Comparison of ENCODE assay signal across 12 mouse cellular contexts in the genomic region with DNA sequence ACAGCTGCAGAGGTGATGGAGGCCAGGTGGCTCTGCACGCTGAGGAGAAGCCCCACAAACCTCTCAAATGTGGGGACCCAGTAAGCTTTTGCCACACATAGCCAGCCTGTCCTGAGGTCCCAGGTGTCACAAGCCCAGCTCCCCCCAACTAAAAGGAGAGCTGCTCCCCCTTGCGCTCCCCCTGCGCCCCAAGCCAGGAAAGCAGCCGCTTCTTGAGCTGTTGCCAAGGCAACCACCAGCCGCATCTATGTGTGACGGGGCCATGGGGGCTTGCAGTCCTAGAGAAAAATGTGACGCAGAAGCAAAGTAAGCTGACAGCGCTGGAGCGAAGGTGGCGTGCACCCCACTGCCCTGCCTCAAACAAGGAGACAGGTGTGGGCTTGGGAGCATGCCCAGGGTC. TPM values are rescaled to one million over a fixed set of nuclear protein-coding genes. Genes with fewer than 3 reads are reported as not detected.
A peak's percentile ranks its signal among the peaks of the same experiment; 100 is the strongest.
DNase-seq lines count a peak whose midpoint lies in the region; ATAC-seq and TF ChIP-seq lines count a peak whose summit lies in the region.
"Had no signal": no experiment of that assay in that cellular context is flagged by ENCODE, and none has a peak within 500 bp of the region (broad histone marks: within the 10 kb centered on the region; RNA-seq: fewer than 3 reads in every experiment).

No protein-coding gene starts in this region.

- H3K36me3 ChIP-seq in forebrain, embryonic 13.5 days (ENCODE audit: poor library complexity, severe bottlenecking): peaks cover 2% of the 10 kb centered on the region; the same call in 1 of the 2 replicates
- H3K36me3 ChIP-seq in midbrain, embryonic 11.5 days (ENCODE audit: control insufficient read depth, insufficient read depth, low read length): no peaks in the 10 kb centered on the region

- H3K4me2 ChIP-seq in forebrain, embryonic 13.5 days: peak overlapping the region; percentile 36
- H3K4me2 ChIP-seq in midbrain, embryonic 11.5 days: peak overlapping the region; percentile 15

- H3K27me3 ChIP-seq in forebrain, embryonic 13.5 days: peaks cover 42% of the 10 kb centered on the region
- H3K27me3 ChIP-seq in midbrain, embryonic 11.5 days (ENCODE audit: control insufficient read depth, insufficient read depth, low read length): peaks cover 13% of the 10 kb centered on the region

- H3K4me1 ChIP-seq in forebrain, embryonic 13.5 days: peaks cover 42% of the 10 kb centered on the region
- peaks cover 38% of the 10 kb centered on the region for H3K4me1 ChIP-seq in midbrain, embryonic 11.5 days (ENCODE audit: control insufficient read depth, insufficient read depth, low read length)

- H3K4me3 ChIP-seq in forebrain, embryonic 13.5 days: no peak overlapping the region
- no peak overlapping the region for H3K4me3 ChIP-seq in midbrain, embryonic 11.5 days (ENCODE audit: low read depth, low read length)
- H3K4me3 ChIP-seq: erythroblast, embryonic 14.5 days; heart, adult 2 months had no signal

- TF ChIP-seq CTCF in brain, embryonic 14.5 days (IDR thresholded peaks at IDR 0.05; ENCODE audit: borderline replicate concordance, extremely low read depth, insufficient read depth, insufficient read length): no peak

- TF ChIP-seq POLR2A in brain, embryonic 14.5 days (IDR thresholded peaks at IDR 0.05; ENCODE audit: borderline replicate concordance, extremely low read depth, insufficient read depth, insufficient read length, poor library complexity, severe bottlenecking): no peak

- 0 out of 2 replicates have a peak overlapping the region, but pooled peaks have one; percentile 31 for H3K9ac ChIP-seq in forebrain, embryonic 13.5 days
- peak overlapping the region; percentile 22; the same call in 1 of the 2 replicates for H3K9ac ChIP-seq in midbrain, embryonic 11.5 days (ENCODE audit: low read length)

- DNase-seq in brain, embryonic 14.5 days (ENCODE audit: low read depth): peak; percentile 72
- DNase-seq in midbrain, embryonic 11.5 days (ENCODE audit: low spot score, missing footprints): no peak
- peak; percentile 60 for DNase-seq in right cerebral cortex, postnatal 14 days
- DNase-seq in left cerebral cortex, adult 11 months (ENCODE audit: low spot score): no peak
- no peak for DNase-seq in urinary bladder, postnatal 14 days (ENCODE audit: low spot score)
- DNase-seq in lung, postnatal 14 days: no peak
- DNase-seq: cerebellum, adult 2 months; heart, adult 2 months; kidney, adult 11 months had no signal

- 0 out of 2 replicates have a peak, but pooled peaks have one; percentile 7 for ATAC-seq in forebrain, embryonic 13.5 days
- peak; percentile 5; the same call in 1 of the 2 replicates for ATAC-seq in midbrain, embryonic 11.5 days (ENCODE audit: low FRiP score)
- ATAC-seq: lung, postnatal 0 days had no signal

- no peaks in the 10 kb centered on the region for H3K9me3 ChIP-seq in forebrain, embryonic 13.5 days (replicated peaks)
- no peaks in the 10 kb centered on the region for H3K9me3 ChIP-seq in midbrain, embryonic 11.5 days (ENCODE audit: control insufficient read depth, low read length)

- H3K27ac ChIP-seq in forebrain, embryonic 13.5 days: peak overlapping the region; percentile 46
- H3K27ac ChIP-seq in midbrain, embryonic 11.5 days (ENCODE audit: low read depth, low read length): no peak overlapping the region
- H3K27ac ChIP-seq: heart, adult 2 months had no signal

- WGBS in forebrain, embryonic 13.5 days: 15% methylated on average over 10 of the region's 10 CpGs
- WGBS in midbrain, embryonic 11.5 days: 11% methylated on average over 10 of the region's 10 CpGs

RNA-seq across cellular contexts. Expression of a gene that starts 2.4 kb away (rescaled TPM):
- polyA plus RNA-seq in brain, embryonic 14.5 days (2012; rRNA removed): 15.6 and 16.6 TPM in 2 replicates
- 3.6 and 5.2 TPM in 2 replicates for polyA plus RNA-seq in forebrain, embryonic 13.5 days (2015; fragmentation: Nextera tagmentation; extraction: Ambion mirVana)
- polyA plus RNA-seq in midbrain, embryonic 11.5 days (2014; fragmentation: Nextera tagmentation; extraction: Ambion mirVana): 1.3 and 1.4 TPM in 2 replicates
- polyA plus RNA-seq: erythroblast, embryonic 14.5 days had no signal

RNA-seq across cellular contexts. Expression of a gene that starts 13.8 kb away (rescaled TPM):
- 40.8 and 54.0 TPM in 2 replicates for polyA plus RNA-seq in brain, embryonic 14.5 days (2012; rRNA removed)
- 63.3 and 64.3 TPM in 2 replicates for polyA plus RNA-seq in forebrain, embryonic 13.5 days (2015; fragmentation: Nextera tagmentation; extraction: Ambion mirVana)
- 62.5 and 64.3 TPM in 2 replicates for polyA plus RNA-seq in midbrain, embryonic 11.5 days (2014; fragmentation: Nextera tagmentation; extraction: Ambion mirVana)

RNA-seq across cellular contexts. Expression of a gene that starts 13.8 kb away (rescaled TPM):
- polyA plus RNA-seq in brain, embryonic 14.5 days (2012; rRNA removed): 75.1 and 108 TPM in 2 replicates
- 71.9 and 74.8 TPM in 2 replicates for polyA plus RNA-seq in forebrain, embryonic 13.5 days (2015; fragmentation: Nextera tagmentation; extraction: Ambion mirVana)
- polyA plus RNA-seq in midbrain, embryonic 11.5 days (2014; fragmentation: Nextera tagmentation; extraction: Ambion mirVana): 59.5 and 63.2 TPM in 2 replicates

RNA-seq across cellular contexts. Expression of a gene that starts 20.7 kb away (rescaled TPM):
- 481 and 573 TPM in 2 replicates for polyA plus RNA-seq in brain, embryonic 14.5 days (2012; rRNA removed)
- 755 and 766 TPM in 2 replicates for polyA plus RNA-seq in forebrain, embryonic 13.5 days (2015; fragmentation: Nextera tagmentation; extraction: Ambion mirVana)
- 863 and 877 TPM in 2 replicates for polyA plus RNA-seq in midbrain, embryonic 11.5 days (2014; fragmentation: Nextera tagmentation; extraction: Ambion mirVana)

RNA-seq across cellular contexts. Expression of a gene that starts 44.4 kb away (rescaled TPM):
- 0.08 and 0.19 TPM in 2 replicates for polyA plus RNA-seq in brain, embryonic 14.5 days (2012; rRNA removed)
- not detected in 2 replicates for polyA plus RNA-seq in forebrain, embryonic 13.5 days (2015; fragmentation: Nextera tagmentation; extraction: Ambion mirVana)
- not detected in 2 replicates for polyA plus RNA-seq in midbrain, embryonic 11.5 days (2014; fragmentation: Nextera tagmentation; extraction: Ambion mirVana)
- polyA plus RNA-seq: cerebellum, adult 2 months had no signal

Comparison
In these comparisons a context has a peak if more than half of its experiments do, and no peak if none do; other contexts are left out.
1. DNase-seq: peak in brain, embryonic 14.5 days (single experiment) and right cerebral cortex, postnatal 14 days (single experiment); none in midbrain, embryonic 11.5 days (single experiment), left cerebral cortex, adult 11 months (single experiment), urinary bladder, postnatal 14 days (single experiment) and lung, postnatal 14 days (single experiment).